Mouse (Mus musculus) E14TG2a.4 (cell line): ENCODE measurements around the gene Cntfr.

Experiments
- CTCF ChIP-seq: conservative IDR thresholded peaks from 2 replicates; pipeline ENCODE4 v1.5.1; 2014; ENCODE audit warnings: low read length
- NANOG ChIP-seq: IDR thresholded peaks from 2 replicates; pipeline ENCODE4 v1.6.1; 2014; ENCODE audit warnings: borderline replicate concordance, low read length, mixed read lengths

- no peak for TF ChIP-seq CTCF
- no peak for TF ChIP-seq NANOG
These were observed 14.1 kb downstream of the Cntfr start for GRCm38 (mm10) chr4:41682789-41683188.
